Mouse (Mus musculus) liver (tissue): ENCODE results near the gene Igfbp2.

Source experiments
- DNase-seq: peaks from one replicate; pipeline ENCODE4 v3.0.0-alpha.2; 2020; ENCODE audit warnings: mixed read lengths

The Igfbp2 gene

GRCm38 (mm10) chr1:72856209-72856909 is 32.1 kb downstream of the Igfbp2 start:
- no peak for DNase-seq

- DNase-seq = no peak
These were observed 32.8 kb downstream of the Igfbp2 start for GRCm38 (mm10) chr1:72857142-72857541.

- DNase-seq = no peak
These were observed 33.3 kb downstream of the Igfbp2 start for GRCm38 (mm10) chr1:72857631-72858030.

- no peak for DNase-seq
These were observed 34.0 kb downstream of the Igfbp2 start for GRCm38 (mm10) chr1:72858286-72858685.

- no peak for DNase-seq
These were observed 34.6 kb downstream of the Igfbp2 start for GRCm38 (mm10) chr1:72858874-72859273.

GRCm38 (mm10) chr1:72859963-72860362 is 35.7 kb downstream of the Igfbp2 start:
- no peak for DNase-seq

- no peak for DNase-seq
These were observed 36.2 kb downstream of the Igfbp2 start for GRCm38 (mm10) chr1:72860502-72860901.

- no peak for DNase-seq
These were observed 37.4 kb downstream of the Igfbp2 start for GRCm38 (mm10) chr1:72861702-72862101.

- DNase-seq = no peak
These were observed 37.9 kb downstream of the Igfbp2 start for GRCm38 (mm10) chr1:72862248-72862647.

- no peak for DNase-seq
These were observed 39.4 kb downstream of the Igfbp2 start for GRCm38 (mm10) chr1:72863692-72864091.

GRCm38 (mm10) chr1:72864272-72864671 is 40.0 kb downstream of the Igfbp2 start:
- DNase-seq = no peak

GRCm38 (mm10) chr1:72865900-72866299 is 41.6 kb downstream of the Igfbp2 start:
- DNase-seq = peak; percentile 75

- DNase-seq = no peak
These were observed 42.1 kb downstream of the Igfbp2 start for GRCm38 (mm10) chr1:72866417-72866816.

- DNase-seq = no peak
These were observed 43.0 kb downstream of the Igfbp2 start for GRCm38 (mm10) chr1:72867346-72867745.

GRCm38 (mm10) chr1:72868429-72869215 is 44.3 kb downstream of the Igfbp2 start:
- no peak for DNase-seq

GRCm38 (mm10) chr1:72869275-72869674 is 45.0 kb downstream of the Igfbp2 start:
- no peak for DNase-seq

- DNase-seq = peak; percentile 66
These were observed 45.6 kb downstream of the Igfbp2 start for GRCm38 (mm10) chr1:72869681-72870614.

- peak; percentile 63 for DNase-seq
These were observed 46.5 kb downstream of the Igfbp2 start for GRCm38 (mm10) chr1:72870615-72871336.

GRCm38 (mm10) chr1:72871337-72871696 is 47.0 kb downstream of the Igfbp2 start:
- no peak for DNase-seq

- DNase-seq = no peak
These were observed 47.6 kb downstream of the Igfbp2 start for GRCm38 (mm10) chr1:72871697-72872411.

GRCm38 (mm10) chr1:72872521-72872920 is 48.2 kb downstream of the Igfbp2 start:
- peak; percentile 75 for DNase-seq

- DNase-seq = no peak
These were observed 48.8 kb downstream of the Igfbp2 start for GRCm38 (mm10) chr1:72873078-72873477.
